Mouse (Mus musculus) embryo, embryonic 11 days (tissue): ENCODE data around the gene Tigit.
A peak's percentile ranks its signal among the peaks of the same experiment; 100 is the strongest.

ENCODE experiments used
- DNase-seq: peaks from one replicate; pipeline ENCODE4 v3.0.0-alpha.2; 2015

The Tigit gene

DNA sequence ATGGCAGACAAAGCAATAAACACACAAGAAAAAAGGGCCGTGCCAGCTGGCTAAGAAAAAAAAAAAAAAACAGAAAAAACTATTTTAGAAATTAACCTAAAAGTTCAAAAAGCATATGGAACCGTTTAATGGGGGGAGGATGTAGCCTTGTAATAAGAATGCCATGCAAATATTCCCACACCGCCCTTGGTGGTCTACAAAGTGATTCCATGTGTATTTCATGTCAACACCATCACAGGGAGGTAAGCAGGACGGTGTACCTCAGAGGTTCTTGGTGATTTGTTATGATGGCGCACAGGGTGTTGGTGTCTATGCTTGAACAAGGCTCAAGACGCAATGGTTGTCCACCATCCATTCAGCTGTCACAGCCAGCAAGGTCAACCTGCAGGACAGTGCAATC lies 46.6 kb downstream of the Tigit start:
- peak; percentile 50 for DNase-seq

- no peak for DNase-seq
These were observed 47.6 kb downstream of the Tigit start for GRCm38 (mm10) chr16:43616348-43616747.

DNA sequence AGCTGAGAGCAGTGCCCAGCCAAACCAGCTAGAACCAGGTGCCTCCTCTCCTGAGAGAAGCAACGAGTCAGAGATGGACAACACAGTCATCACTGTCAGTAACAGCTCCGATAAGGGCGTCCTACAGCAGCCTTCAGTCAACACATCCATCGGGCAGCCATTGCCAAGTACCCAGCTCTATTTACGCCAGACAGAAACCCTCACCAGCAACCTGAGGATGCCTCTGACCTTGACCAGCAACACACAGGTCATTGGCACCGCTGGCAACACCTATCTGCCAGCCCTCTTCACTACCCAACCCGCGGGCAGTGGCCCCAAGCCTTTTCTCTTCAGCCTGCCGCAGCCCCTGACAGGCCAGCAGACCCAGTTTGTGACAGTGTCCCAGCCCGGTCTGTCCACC lies 53.6 kb downstream of the Tigit start:
- DNase-seq: no peak

DNA sequence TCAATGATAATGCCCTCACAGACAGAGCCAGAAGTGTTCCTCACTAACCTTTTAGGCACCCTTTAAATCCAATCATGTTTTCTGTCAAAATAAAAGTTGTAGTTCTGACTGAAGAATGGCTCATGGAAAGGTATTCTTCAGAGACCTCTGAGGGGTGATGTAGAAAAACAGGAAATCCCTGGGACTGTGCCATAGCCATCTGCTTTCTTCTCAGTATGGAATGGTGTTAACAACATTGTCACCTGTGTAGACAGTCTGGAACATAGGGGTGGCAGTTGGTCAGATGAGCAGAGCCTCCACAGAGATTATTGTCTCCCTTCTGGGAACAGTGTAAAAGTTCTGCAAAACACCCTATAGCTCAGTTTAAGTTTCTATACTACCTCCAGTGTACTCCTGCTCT lies 55.9 kb downstream of the Tigit start:
- no peak for DNase-seq

DNA sequence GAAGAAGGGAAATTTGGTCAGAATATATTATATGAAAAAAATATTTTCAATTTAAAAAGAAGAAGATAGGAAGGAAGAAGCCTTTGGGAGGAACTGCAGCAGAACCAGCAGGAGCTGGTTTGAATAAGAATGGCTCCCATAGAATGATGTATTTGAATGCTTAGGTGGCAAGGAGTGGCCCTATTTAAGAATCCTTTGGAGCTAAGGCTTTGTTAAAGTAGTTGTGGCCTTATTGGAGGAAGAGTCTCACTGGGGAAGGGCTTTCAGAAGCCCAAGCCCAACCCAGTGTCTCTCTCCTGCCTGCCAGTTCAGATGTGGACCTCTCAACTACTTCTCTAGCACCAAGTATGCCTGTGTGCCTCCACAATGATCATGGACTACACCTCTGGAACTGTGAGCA lies 56.9 kb downstream of the Tigit start:
- DNase-seq: no peak

DNA sequence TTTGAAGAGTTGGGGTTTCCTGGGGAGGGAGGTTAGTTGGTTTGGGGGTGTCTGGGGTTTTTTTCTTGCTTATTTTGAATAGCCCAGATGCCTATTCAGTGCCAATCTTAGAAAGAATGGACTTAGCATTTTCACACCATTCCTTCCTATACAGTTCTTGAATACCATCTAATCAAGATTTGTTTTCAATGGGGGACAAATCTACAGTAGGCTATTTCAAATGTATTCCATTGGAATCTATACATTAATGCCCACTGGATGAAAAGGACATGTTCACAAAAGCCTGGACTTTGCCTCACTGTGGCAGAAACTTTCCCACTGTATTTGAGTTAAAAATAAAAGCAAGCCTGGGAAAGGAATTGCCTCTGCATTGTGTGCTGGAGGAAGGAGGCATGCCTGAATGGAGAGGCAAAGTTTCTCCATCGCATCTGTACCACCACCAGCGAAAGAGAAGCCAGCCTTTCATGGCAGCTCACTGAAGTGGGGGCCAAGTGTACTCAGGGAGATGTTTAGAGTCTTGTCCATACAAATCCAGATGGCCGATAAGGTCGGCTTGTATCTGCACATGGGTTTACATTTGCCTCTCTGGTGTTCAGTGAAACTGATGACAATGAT lies 59.4 kb downstream of the Tigit start:
- no peak for DNase-seq

DNA sequence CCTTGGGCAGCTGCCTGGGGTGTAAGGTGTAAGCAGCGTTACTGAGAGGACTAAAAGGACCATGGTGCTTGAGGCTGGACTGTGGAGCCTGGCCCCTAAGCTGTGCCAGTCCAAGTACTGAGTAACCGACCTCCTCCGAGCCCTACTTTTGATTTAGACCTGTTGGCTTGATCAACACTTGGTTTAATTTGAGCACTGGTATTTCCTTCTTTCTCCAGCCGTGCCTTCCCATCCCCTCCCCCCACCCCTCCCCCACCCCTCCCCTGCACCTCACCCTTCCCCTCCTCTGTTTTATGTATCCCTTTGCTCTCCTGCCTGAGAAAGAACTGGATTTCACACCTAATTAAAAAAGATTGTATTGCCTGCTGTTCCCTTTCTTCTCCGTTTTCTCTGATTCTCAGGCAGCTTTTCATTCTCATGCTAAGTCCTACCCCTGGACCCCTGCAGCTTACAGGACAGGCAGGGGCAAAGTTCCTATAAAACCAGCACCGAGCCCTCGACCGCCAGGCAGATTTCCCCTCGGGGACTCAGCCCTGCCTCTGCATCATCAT lies 60.3 kb downstream of the Tigit start:
- peak; percentile 77 for DNase-seq

DNA sequence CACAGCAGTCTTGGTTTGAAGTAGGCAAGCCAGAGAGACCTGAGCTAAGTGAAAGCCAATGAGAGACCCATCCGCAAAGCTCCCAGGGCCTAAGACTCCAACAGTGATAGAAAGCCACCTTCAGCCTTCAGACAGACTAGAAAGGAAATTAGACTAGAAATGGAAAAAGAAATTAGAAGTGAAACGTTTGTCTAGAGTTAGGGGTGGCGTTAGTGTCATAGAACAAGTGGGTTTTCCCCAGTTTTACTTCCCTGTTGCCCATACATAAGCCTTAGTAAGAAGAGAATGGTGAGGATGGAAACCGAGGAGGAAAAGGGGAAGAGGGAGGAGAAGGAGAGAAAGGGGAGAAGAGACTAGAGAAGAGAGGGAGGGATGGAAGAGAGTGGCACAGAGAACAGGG lies 61.4 kb downstream of the Tigit start:
- DNase-seq: no peak

GRCm38 (mm10) chr16:43599707-43600106 lies 64.2 kb downstream of the Tigit start:
- no peak for DNase-seq
